Mouse (Mus musculus): Measurements from ENCODE around the gene Slc4a8. TPM values are rescaled to one million over a fixed set of nuclear protein-coding genes. Genes with fewer than 3 reads are reported as not detected.
A peak's percentile ranks its signal among the peaks of the same experiment; 100 is the strongest.

The Slc4a8 gene
- polyA plus RNA-seq, 1 experiment from 2014 or later = 7.1 TPM

GRCm38 (mm10) chr15:100775189-100776166 is 13.9 kb downstream of the Slc4a8 start:
- no peak overlapping the region for H3K27ac ChIP-seq (ENCODE audit: low read depth, low read length)
- DNase-seq (ENCODE audit: low spot score, missing footprints) = peak; percentile 81
- ATAC-seq (ENCODE audit: low FRiP score) = no peak

GRCm38 (mm10) chr15:100776424-100776823 is 14.9 kb downstream of the Slc4a8 start:
- 96% methylated on average over 3 of the region's 3 CpGs for WGBS
- H3K36me3 ChIP-seq (ENCODE audit: control insufficient read depth, insufficient read depth, low read length) = no peaks in the 10 kb centered on the region
- no peak for ATAC-seq (ENCODE audit: low FRiP score)
- peak; percentile 56 for DNase-seq (ENCODE audit: low spot score, missing footprints)
- H3K4me2 ChIP-seq = no peak overlapping the region
- no peak overlapping the region for H3K27ac ChIP-seq (ENCODE audit: low read depth, low read length)
- no peaks in the 10 kb centered on the region for H3K9me3 ChIP-seq (ENCODE audit: control insufficient read depth, low read length)
- no peak overlapping the region for H3K4me3 ChIP-seq (ENCODE audit: low read depth, low read length)
- no peak overlapping the region for H3K9ac ChIP-seq (ENCODE audit: low read length)
- H3K4me1 ChIP-seq (ENCODE audit: control insufficient read depth, insufficient read depth, low read length) = no peaks in the 10 kb centered on the region; the same call in 1 of the 2 replicates
- H3K27me3 ChIP-seq (ENCODE audit: control insufficient read depth, insufficient read depth, low read length) = no peaks in the 10 kb centered on the region

More at GRCm38 (mm10) chr15:100775189-100776166, 13.9 kb downstream of the Slc4a8 start:
- Histone ChIP-seq H3K9ac (ENCODE audit: low read length) (no peak overlapping the region), H3K36me3 (ENCODE audit: control insufficient read depth, insufficient read depth, low read length) (no peaks in the 10 kb centered on the region), H3K4me3 (ENCODE audit: low read depth, low read length) (no peak overlapping the region), H3K9me3 (ENCODE audit: control insufficient read depth, low read length) (no peaks in the 10 kb centered on the region), H3K4me2 (no peak overlapping the region), H3K27me3 (ENCODE audit: control insufficient read depth, insufficient read depth, low read length) (no peaks in the 10 kb centered on the region), H3K4me1 (ENCODE audit: control insufficient read depth, insufficient read depth, low read length) (no peaks in the 10 kb centered on the region; the same call in 1 of the 2 replicates)
- WGBS = 58% methylated on average over 19 of the region's 19 CpGs

- Histone ChIP-seq H3K27ac (ENCODE audit: low read depth, low read length) (no peak overlapping the region), H3K36me3 (ENCODE audit: control insufficient read depth, insufficient read depth, low read length) (no peaks in the 10 kb centered on the region), H3K4me3 (ENCODE audit: low read depth, low read length) (no peak overlapping the region), H3K4me2 (no peak overlapping the region), H3K4me1 (ENCODE audit: control insufficient read depth, insufficient read depth, low read length) (no peaks in the 10 kb centered on the region; the same call in 1 of the 2 replicates), H3K9ac (ENCODE audit: low read length) (no peak overlapping the region), H3K27me3 (ENCODE audit: control insufficient read depth, insufficient read depth, low read length) (no peaks in the 10 kb centered on the region), H3K9me3 (ENCODE audit: control insufficient read depth, low read length) (no peaks in the 10 kb centered on the region)
- 77% methylated on average over 32 of the region's 32 CpGs for WGBS
- DNase-seq (ENCODE audit: low spot score, missing footprints) = peak; percentile 73
- no peak for ATAC-seq (ENCODE audit: low FRiP score)
Measured at GRCm38 (mm10) chr15:100777020-100778016, 15.8 kb downstream of the Slc4a8 start.

- Histone ChIP-seq H3K4me2 (no peak overlapping the region), H3K27ac (ENCODE audit: low read depth, low read length) (no peak overlapping the region), H3K9me3 (ENCODE audit: control insufficient read depth, low read length) (no peaks in the 10 kb centered on the region; the same call in 1 of the 2 replicates), H3K4me3 (ENCODE audit: low read depth, low read length) (no peak overlapping the region), H3K9ac (ENCODE audit: low read length) (no peak overlapping the region), H3K4me1 (ENCODE audit: control insufficient read depth, insufficient read depth, low read length) (no peaks in the 10 kb centered on the region; the same call in 1 of the 2 replicates), H3K36me3 (ENCODE audit: control insufficient read depth, insufficient read depth, low read length) (no peaks in the 10 kb centered on the region), H3K27me3 (ENCODE audit: control insufficient read depth, insufficient read depth, low read length) (no peaks in the 10 kb centered on the region)
- no peak for ATAC-seq (ENCODE audit: low FRiP score)
- 56% methylated on average over 10 of the region's 10 CpGs for whole genome bisulfite sequencing
- DNase-seq (ENCODE audit: low spot score, missing footprints) = no peak
Measured at GRCm38 (mm10) chr15:100779896-100780295, 18.3 kb downstream of the Slc4a8 start.

- Histone ChIP-seq H3K4me2 (no peak overlapping the region), H3K4me3 (ENCODE audit: low read depth, low read length) (no peak overlapping the region), H3K36me3 (ENCODE audit: control insufficient read depth, insufficient read depth, low read length) (no peaks in the 10 kb centered on the region), H3K27me3 (ENCODE audit: control insufficient read depth, insufficient read depth, low read length) (no peaks in the 10 kb centered on the region), H3K9ac (ENCODE audit: low read length) (no peak overlapping the region), H3K27ac (ENCODE audit: low read depth, low read length) (no peak overlapping the region), H3K9me3 (ENCODE audit: control insufficient read depth, low read length) (no peaks in the 10 kb centered on the region; the same call in 1 of the 2 replicates), H3K4me1 (ENCODE audit: control insufficient read depth, insufficient read depth, low read length) (no peaks in the 10 kb centered on the region; the same call in 1 of the 2 replicates)
- WGBS = 91% methylated on average over 13 of the region's 13 CpGs
- no peak for ATAC-seq (ENCODE audit: low FRiP score)
- DNase-seq (ENCODE audit: low spot score, missing footprints) = no peak
Measured at GRCm38 (mm10) chr15:100783244-100783987, 21.9 kb downstream of the Slc4a8 start.

GRCm38 (mm10) chr15:100790219-100790618 is 28.7 kb downstream of the Slc4a8 start:
- ATAC-seq (ENCODE audit: low FRiP score) (no peak), DNase-seq (ENCODE audit: low spot score, missing footprints) (no peak)
- H3K4me3 ChIP-seq (ENCODE audit: low read depth, low read length) = no peak overlapping the region
- H3K4me1 ChIP-seq (ENCODE audit: control insufficient read depth, insufficient read depth, low read length) = peaks cover 6% of the 10 kb centered on the region
- H3K9ac ChIP-seq (ENCODE audit: low read length) = no peak overlapping the region
- no peaks in the 10 kb centered on the region for H3K9me3 ChIP-seq (ENCODE audit: control insufficient read depth, low read length)
- H3K36me3 ChIP-seq (ENCODE audit: control insufficient read depth, insufficient read depth, low read length) = no peaks in the 10 kb centered on the region
- H3K27ac ChIP-seq (ENCODE audit: low read depth, low read length) = no peak overlapping the region
- no peaks in the 10 kb centered on the region for H3K27me3 ChIP-seq (ENCODE audit: control insufficient read depth, insufficient read depth, low read length)
- H3K4me2 ChIP-seq = no peak overlapping the region
- 89% methylated on average over 6 of the region's 6 CpGs for WGBS

GRCm38 (mm10) chr15:100792324-100792723 is 30.8 kb downstream of the Slc4a8 start:
- no peaks in the 10 kb centered on the region for H3K27me3 ChIP-seq (ENCODE audit: control insufficient read depth, insufficient read depth, low read length)
- DNase-seq (ENCODE audit: low spot score, missing footprints) (no peak), ATAC-seq (ENCODE audit: low FRiP score) (no peak)
- no peaks in the 10 kb centered on the region for H3K36me3 ChIP-seq (ENCODE audit: control insufficient read depth, insufficient read depth, low read length)
- no peak overlapping the region for H3K4me3 ChIP-seq (ENCODE audit: low read depth, low read length)
- H3K27ac ChIP-seq (ENCODE audit: low read depth, low read length) = no peak overlapping the region
- WGBS = 27% methylated on average over 2 of the region's 2 CpGs
- H3K9ac ChIP-seq (ENCODE audit: low read length) = no peak overlapping the region
- H3K4me1 ChIP-seq (ENCODE audit: control insufficient read depth, insufficient read depth, low read length) = peaks cover 6% of the 10 kb centered on the region
- H3K4me2 ChIP-seq = no peak overlapping the region
- H3K9me3 ChIP-seq (ENCODE audit: control insufficient read depth, low read length) = no peaks in the 10 kb centered on the region

- H3K4me3 ChIP-seq (ENCODE audit: low read depth, low read length) = no peak overlapping the region
- DNase-seq (ENCODE audit: low spot score, missing footprints) = no peak
- WGBS = 83% methylated on average over 13 of the region's 13 CpGs
- no peaks in the 10 kb centered on the region for H3K4me1 ChIP-seq (ENCODE audit: control insufficient read depth, insufficient read depth, low read length)
- no peak overlapping the region for H3K4me2 ChIP-seq
- no peak for ATAC-seq (ENCODE audit: low FRiP score)
- H3K27me3 ChIP-seq (ENCODE audit: control insufficient read depth, insufficient read depth, low read length) = no peaks in the 10 kb centered on the region
- H3K36me3 ChIP-seq (ENCODE audit: control insufficient read depth, insufficient read depth, low read length) = no peaks in the 10 kb centered on the region
- no peak overlapping the region for H3K27ac ChIP-seq (ENCODE audit: low read depth, low read length)
- H3K9ac ChIP-seq (ENCODE audit: low read length) = no peak overlapping the region
- no peaks in the 10 kb centered on the region for H3K9me3 ChIP-seq (ENCODE audit: control insufficient read depth, low read length)
Measured at GRCm38 (mm10) chr15:100800914-100801313, 39.4 kb downstream of the Slc4a8 start.

Data from midbrain, embryonic 11.5 days (tissue).